Mouse (Mus musculus) testis, adult 2 months (tissue): ENCODE measurements at regions not wholly inside any gene's neighbourhood (a gene's known extent, or its start where the extent isn't known, plus 50 kb on each side); places are given as distances from the start of the nearest gene placed in this dataset.

ENCODE experiments used
- CTCF ChIP-seq: fragments of 200-500 bp; IDR thresholded peaks from 2 replicates; pipeline ENCODE4 v1.5.1; 2012; ENCODE audit warnings: low read depth, mild to moderate bottlenecking, inconsistent platforms, low read length, moderate library complexity; ENCODE audit not compliant: control insufficient read depth, insufficient read depth, insufficient replicate concordance
- POLR2A ChIP-seq: fragments of 200-500 bp; IDR thresholded peaks from 2 replicates; pipeline ENCODE4 v1.6.1; 2012; ENCODE audit warnings: low read depth, mild to moderate bottlenecking, inconsistent platforms, low read length, moderate library complexity; ENCODE audit not compliant: control insufficient read depth

DNA sequence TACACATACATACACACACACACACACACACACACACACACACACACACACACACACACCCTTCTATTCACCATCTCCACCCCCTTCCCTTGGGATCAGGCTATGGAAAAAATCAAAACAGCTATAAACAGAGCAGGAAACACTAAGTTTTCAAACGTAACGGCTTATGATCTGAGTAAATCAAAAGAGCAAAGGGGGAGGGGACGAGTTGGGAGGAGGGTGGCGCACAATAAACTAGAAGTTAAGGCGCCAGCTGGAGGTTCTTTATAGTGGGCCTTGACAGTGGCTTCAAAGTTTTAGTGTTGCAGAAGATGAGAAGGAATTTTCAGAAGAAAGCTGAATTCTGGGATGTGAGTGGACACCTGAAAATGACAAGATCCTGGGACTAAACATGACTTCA is 116.4 kb upstream of the Sash1 start:
- TF ChIP-seq CTCF (no peak), POLR2A (no peak)
